Mouse (Mus musculus): ENCODE results near the gene Ptpn14.

Ptpn14 gene

GRCm38 (mm10) chr1:189717546-189717945 is 10.5 kb upstream of the Ptpn14 start:
- no peak for DNase-seq (ENCODE audit: low spot score in 2 of 2)

- DNase-seq (ENCODE audit: low spot score in 2 of 2) = no peak
Measured at GRCm38 (mm10) chr1:189718600-189718999, 9.5 kb upstream of the Ptpn14 start.

GRCm38 (mm10) chr1:189726121-189726520 is 1.9 kb upstream of the Ptpn14 start:
- DNase-seq (ENCODE audit: low spot score in 2 of 2) = no peak

GRCm38 (mm10) chr1:189727346-189727883 is 653 bp upstream of the Ptpn14 start:
- DNase-seq (ENCODE audit: low spot score in 2 of 2) = no peak

GRCm38 (mm10) chr1:189728784-189729115 is 682 bp downstream of the Ptpn14 start:
- DNase-seq (ENCODE audit: low spot score in 2 of 2) = no peak

GRCm38 (mm10) chr1:189729141-189729815 is 1.2 kb downstream of the Ptpn14 start:
- no peak for DNase-seq (ENCODE audit: low spot score in 2 of 2)

- DNase-seq (ENCODE audit: low spot score in 2 of 2) = no peak
Measured at GRCm38 (mm10) chr1:189731697-189732096, 3.6 kb downstream of the Ptpn14 start.

- DNase-seq (ENCODE audit: low spot score in 2 of 2) = no peak
Measured at GRCm38 (mm10) chr1:189732156-189732555, 4.1 kb downstream of the Ptpn14 start.

GRCm38 (mm10) chr1:189740075-189740474 is 12.0 kb downstream of the Ptpn14 start:
- no peak for DNase-seq (ENCODE audit: low spot score in 2 of 2)

- no peak for DNase-seq (ENCODE audit: low spot score in 2 of 2)
Measured at GRCm38 (mm10) chr1:189742041-189742440, 14.0 kb downstream of the Ptpn14 start.

- no peak for DNase-seq (ENCODE audit: low spot score in 2 of 2)
Measured at GRCm38 (mm10) chr1:189743136-189743535, 15.1 kb downstream of the Ptpn14 start.

- no peak for DNase-seq (ENCODE audit: low spot score in 2 of 2)
Measured at GRCm38 (mm10) chr1:189744914-189745710, 17.0 kb downstream of the Ptpn14 start.

GRCm38 (mm10) chr1:189746520-189746919 is 18.5 kb downstream of the Ptpn14 start:
- DNase-seq (ENCODE audit: low spot score in 2 of 2) = no peak

GRCm38 (mm10) chr1:189749789-189750188 is 21.7 kb downstream of the Ptpn14 start:
- DNase-seq (ENCODE audit: low spot score in 2 of 2) = no peak

GRCm38 (mm10) chr1:189750233-189750632 is 22.2 kb downstream of the Ptpn14 start:
- DNase-seq (ENCODE audit: low spot score in 2 of 2) = no peak

GRCm38 (mm10) chr1:189752245-189752644 is 24.2 kb downstream of the Ptpn14 start:
- no peak for DNase-seq (ENCODE audit: low spot score in 2 of 2)

GRCm38 (mm10) chr1:189755072-189755471 is 27.0 kb downstream of the Ptpn14 start:
- DNase-seq (ENCODE audit: low spot score in 2 of 2) = no peak

GRCm38 (mm10) chr1:189756306-189757053 is 28.4 kb downstream of the Ptpn14 start:
- no peak for DNase-seq (ENCODE audit: low spot score in 2 of 2)

GRCm38 (mm10) chr1:189757054-189757408 is 29.0 kb downstream of the Ptpn14 start:
- DNase-seq (ENCODE audit: low spot score in 2 of 2) = no peak

GRCm38 (mm10) chr1:189761581-189762021 is 33.5 kb downstream of the Ptpn14 start:
- DNase-seq (ENCODE audit: low spot score in 2 of 2) = peak in 1 of 2 experiments; percentile 47

- DNase-seq (ENCODE audit: low spot score in 2 of 2) = no peak
Measured at GRCm38 (mm10) chr1:189764258-189764657, 36.2 kb downstream of the Ptpn14 start.

- DNase-seq (ENCODE audit: low spot score in 2 of 2) = no peak
Measured at GRCm38 (mm10) chr1:189767164-189767563, 39.1 kb downstream of the Ptpn14 start.

All from right cerebral cortex, postnatal 10 days (tissue).